Mouse (Mus musculus): ENCODE measurements around the gene Tut1. TPM values are rescaled to one million over a fixed set of nuclear protein-coding genes. Genes with fewer than 3 reads are reported as not detected.

Gene Tut1
- 24.6 TPM for polyA plus RNA-seq (2021)

DNA sequence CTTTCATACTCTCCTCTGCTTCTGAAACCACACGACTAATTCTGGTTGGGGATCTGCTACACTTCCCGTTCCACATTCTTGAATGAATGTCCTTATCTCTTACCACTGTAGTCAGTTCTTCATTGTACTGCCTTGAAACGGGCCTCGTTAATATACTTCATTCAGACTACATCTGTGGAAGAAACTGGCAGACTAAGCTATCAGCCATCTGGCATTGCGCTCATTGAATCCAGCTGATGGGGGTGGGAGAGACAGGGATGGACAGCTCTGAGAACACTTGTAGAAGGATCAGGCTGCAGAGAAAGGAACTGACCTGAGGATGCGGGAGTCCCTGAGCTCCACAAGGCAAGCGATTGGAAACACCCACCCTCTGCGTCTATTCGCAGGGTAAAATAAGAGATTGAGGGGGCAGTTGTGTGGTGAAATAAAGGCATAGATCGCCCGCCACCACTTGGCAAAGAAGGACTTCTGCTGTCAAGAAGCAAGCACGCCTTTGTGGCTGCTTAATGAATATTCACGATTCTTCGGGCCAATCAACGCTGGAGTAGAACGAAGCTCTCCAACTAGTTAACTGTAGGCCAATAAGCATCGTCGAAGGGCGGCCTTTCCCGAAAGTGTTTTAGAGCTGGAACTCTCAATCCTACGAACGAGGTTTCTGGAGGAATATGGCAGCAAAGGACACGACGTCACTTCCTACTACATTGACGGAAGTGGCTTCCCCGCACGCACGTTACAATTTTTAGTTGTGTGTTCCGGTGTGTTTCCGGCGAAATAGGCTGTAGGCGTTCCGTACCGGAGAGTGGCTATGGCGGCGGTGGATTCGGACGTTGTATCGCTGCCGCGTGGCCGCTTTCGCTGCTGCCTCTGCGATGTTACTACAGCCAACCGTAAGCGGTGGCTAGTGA is at the start of gene Tut1:
Gene Tut1 (plus strand): TSS at position 713 of the 905 bp plus-strand sequence.
- in situ Hi-C loops (cut with MboI; ENCODE audit: low pct_unique_long_range_greater_than_20kb), result no loop called here
- no peaks in the 10 kb centered on the region for H3K27me3 ChIP-seq
- POLR2A ChIA-PET, result interaction anchor here (0.6 to 1.3 kb wide), 6 partner anchors 10 to 75 kb away, joined by 3 to 4 read pairs (median 3); partner anchors contain the start of gene B3gat3
- CTCF ChIA-PET, result interaction anchor here (0.8 to 1.5 kb wide), 9 partner anchors 8 to 145 kb away, joined by 3 to 5 read pairs (median 3); partner anchors contain the start of gene Mta2
- ATAC-seq (peak; percentile 96), DNase-seq (ENCODE audit: low read depth, low spot score) (peak; percentile 94)
- TF ChIP-seq CTCF (IDR thresholded peaks at IDR 0.05), result no peak

DNA sequence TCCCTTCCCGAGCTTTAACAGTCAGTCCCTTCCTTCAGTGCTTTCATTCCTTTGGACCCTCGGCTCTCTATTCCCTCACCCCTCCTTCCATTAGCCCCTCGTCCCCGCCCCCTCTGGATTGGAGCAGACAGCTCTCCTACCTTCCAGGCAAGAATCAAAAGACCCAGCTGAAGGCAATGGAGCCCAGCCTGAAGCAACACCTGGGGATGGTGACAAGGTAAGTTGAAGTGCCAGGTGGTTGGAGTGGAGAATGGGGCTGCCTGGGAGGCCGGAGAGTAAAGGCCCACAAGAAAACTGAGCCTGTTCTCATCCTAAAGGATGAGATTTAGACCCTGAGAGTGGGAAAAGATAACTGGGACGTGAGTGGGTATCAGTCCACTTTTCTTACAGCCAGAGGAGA is 45.1 kb upstream of the Tut1 start:
- CTCF ChIA-PET, result no interaction called here
- TF ChIP-seq CTCF (IDR thresholded peaks at IDR 0.05), result no peak

GRCm38 (mm10) chr19:8911810-8912209 is 41.8 kb upstream of the Tut1 start:
- no peaks in the 10 kb centered on the region for H3K27me3 ChIP-seq
- no peak for ATAC-seq
- ChIA-PET POLR2A (interaction anchor here (0.6 kb wide), 1 partner anchor 10 kb away, joined by 6 read pairs; no protein-coding TSS in a partner anchor), CTCF (interaction anchor here (0.9 to 1.3 kb wide), 3 partner anchors 11 to 73 kb away, joined by 3 to 4 read pairs (median 3); partner anchors contain the start of gene Gng3)
- in situ Hi-C loops (cut with MboI; ENCODE audit: low pct_unique_long_range_greater_than_20kb), result no loop called here
- DNase-seq (ENCODE audit: low read depth, low spot score), result no peak
- TF ChIP-seq CTCF (IDR thresholded peaks at IDR 0.05), result no peak

More for the DNA sequence above, 45.1 kb upstream of the Tut1 start:
- no peaks in the 10 kb centered on the region for H3K27me3 ChIP-seq
- no peak for DNase-seq (ENCODE audit: low read depth, low spot score)
- POLR2A ChIA-PET, result no interaction called here
- no peak for ATAC-seq
- in situ Hi-C loops (cut with MboI; ENCODE audit: low pct_unique_long_range_greater_than_20kb), result no loop called here

DNA sequence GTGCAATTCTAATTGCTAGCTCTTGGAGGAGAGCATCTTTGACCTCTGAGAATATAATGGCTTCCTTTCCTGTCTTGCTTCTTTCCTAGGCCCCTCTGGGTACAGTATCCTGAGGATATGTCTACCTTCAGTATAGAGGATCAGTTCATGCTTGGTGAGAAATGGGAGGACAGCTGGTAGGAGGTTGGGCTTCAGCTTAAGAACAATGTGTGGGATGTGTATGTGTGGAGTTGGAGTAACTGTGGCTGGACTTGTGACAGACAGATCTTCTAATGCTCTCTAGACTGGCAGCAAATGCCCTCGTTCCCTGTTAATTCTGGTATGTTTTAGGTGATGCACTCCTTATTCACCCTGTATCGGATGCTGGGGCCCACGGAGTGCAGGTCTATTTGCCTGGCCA is 39.4 kb upstream of the Tut1 start:
- no peak for TF ChIP-seq CTCF (IDR thresholded peaks at IDR 0.05)
- in situ Hi-C loops (cut with MboI; ENCODE audit: low pct_unique_long_range_greater_than_20kb), result no loop called here
- POLR2A ChIA-PET, result no interaction called here
- no peak for ATAC-seq
- DNase-seq (ENCODE audit: low read depth, low spot score), result no peak
- CTCF ChIA-PET, result interaction anchor here (1.6 kb wide), 1 partner anchor 10 kb away, joined by 4 read pairs; no protein-coding TSS in a partner anchor
- no peaks in the 10 kb centered on the region for H3K27me3 ChIP-seq

- CTCF ChIA-PET, result interaction anchor here (1.4 to 1.6 kb wide), 3 partner anchors 15 to 47 kb away, joined by 3 to 5 read pairs (median 3); no protein-coding TSS in a partner anchor
- in situ Hi-C loops (cut with MboI; ENCODE audit: low pct_unique_long_range_greater_than_20kb), result no loop called here
- POLR2A ChIA-PET, result interaction anchor here (1.6 to 3.4 kb wide), 2 partner anchors 18 to 46 kb away, joined by 5 to 18 read pairs; no protein-coding TSS in a partner anchor
- no peak for ATAC-seq
- DNase-seq (ENCODE audit: low read depth, low spot score), result no peak
- no peaks in the 10 kb centered on the region for H3K27me3 ChIP-seq
- TF ChIP-seq CTCF (IDR thresholded peaks at IDR 0.05), result no peak
Observed at GRCm38 (mm10) chr19:8919000-8919399, 34.6 kb upstream of the Tut1 start.

- in situ Hi-C loops (cut with MboI; ENCODE audit: low pct_unique_long_range_greater_than_20kb), result no loop called here
- no peaks in the 10 kb centered on the region for H3K27me3 ChIP-seq
- TF ChIP-seq CTCF (IDR thresholded peaks at IDR 0.05), result no peak
- DNase-seq (ENCODE audit: low read depth, low spot score) (no peak), ATAC-seq (no peak)
- POLR2A ChIA-PET, result interaction anchor here (0.9 to 3.4 kb wide), 3 partner anchors 14 to 19 kb away, joined by 3 to 18 read pairs (median 3); no protein-coding TSS in a partner anchor
- CTCF ChIA-PET, result interaction anchor here (1.3 to 1.6 kb wide), 5 partner anchors 16 to 190 kb away, joined by 3 to 5 read pairs (median 3); no protein-coding TSS in a partner anchor
Observed at GRCm38 (mm10) chr19:8919684-8920072, 34.0 kb upstream of the Tut1 start.

DNA sequence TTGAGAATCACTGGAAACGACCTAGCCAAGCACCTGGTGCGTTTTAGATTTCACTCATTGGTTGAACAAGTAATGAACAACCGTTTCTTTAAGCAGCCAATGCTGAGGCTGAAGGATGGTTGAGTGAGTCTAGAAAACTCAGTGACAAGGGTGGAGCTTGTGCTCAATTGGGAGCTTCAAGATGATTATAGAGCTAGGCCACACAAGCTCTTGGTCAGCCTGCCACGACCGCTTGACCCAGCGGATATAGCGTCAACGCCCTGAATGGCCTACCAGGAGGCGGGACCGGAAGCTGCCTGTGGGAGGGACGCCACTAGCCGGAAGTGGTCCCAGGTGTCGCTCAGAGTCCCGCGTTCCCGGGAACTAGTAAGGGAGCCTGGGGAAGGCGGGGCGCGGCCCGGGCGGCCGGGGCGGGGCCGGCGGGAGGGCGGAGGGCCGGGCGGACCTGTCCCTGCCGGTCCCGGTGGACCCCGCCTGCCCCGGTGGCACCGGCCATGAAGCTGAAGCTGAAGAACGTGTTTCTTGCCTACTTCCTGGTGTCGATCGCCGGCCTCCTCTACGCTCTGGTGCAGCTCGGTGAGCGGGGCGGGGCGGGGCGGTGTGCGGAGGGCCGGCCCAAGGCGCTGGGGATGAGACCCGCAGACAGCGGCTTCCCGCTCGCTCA is 33.4 kb upstream of the Tut1 start, which contains the start of gene B3gat3:
Gene B3gat3 (plus strand): TSS at position 302 of the 664 bp plus-strand sequence.
- H3K27me3 ChIP-seq, result no peaks in the 10 kb centered on the region
- TF ChIP-seq CTCF (IDR thresholded peaks at IDR 0.05), result no peak
- ChIA-PET CTCF (interaction anchor here (1.3 to 1.6 kb wide), 5 partner anchors 16 to 190 kb away, joined by 3 to 5 read pairs (median 3); no protein-coding TSS in a partner anchor), POLR2A (interaction anchor here (0.6 to 3.4 kb wide), 4 partner anchors 13 to 33 kb away, joined by 3 to 18 read pairs (median 3); no protein-coding TSS in a partner anchor)
- in situ Hi-C loops (cut with MboI; ENCODE audit: low pct_unique_long_range_greater_than_20kb), result no loop called here
- DNase-seq (ENCODE audit: low read depth, low spot score) (no peak), ATAC-seq (peak; percentile 98)

DNA sequence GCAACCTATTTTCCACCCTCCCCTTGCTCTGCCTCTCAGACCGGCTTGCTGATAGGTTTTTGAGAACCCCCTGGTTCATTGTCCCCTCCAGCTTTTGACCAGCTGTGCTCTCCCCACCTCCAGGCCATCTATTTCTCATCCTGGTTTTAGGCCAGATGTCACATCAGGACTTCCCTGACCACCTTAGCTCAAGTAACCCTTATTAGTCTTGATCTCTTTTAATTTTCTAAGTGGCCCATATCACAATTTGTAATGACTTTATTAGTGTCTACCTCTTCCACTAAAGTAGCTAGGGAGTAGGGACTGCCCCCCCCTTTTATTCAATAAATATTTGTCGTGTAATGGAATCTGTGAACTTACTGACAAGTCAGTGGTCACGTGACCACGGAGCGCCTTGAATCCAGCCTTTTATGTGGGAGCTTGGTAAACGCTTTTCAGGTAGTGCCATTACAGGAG is 32.8 kb upstream of the Tut1 start:
- TF ChIP-seq CTCF (IDR thresholded peaks at IDR 0.05), result no peak
- ChIA-PET POLR2A (interaction anchor here (0.7 to 3.4 kb wide), 4 partner anchors 10 to 39 kb away, joined by 3 to 18 read pairs (median 6); no protein-coding TSS in a partner anchor), CTCF (interaction anchor here (1.3 to 1.5 kb wide), 2 partner anchors 42 to 189 kb away, joined by 3 read pairs; no protein-coding TSS in a partner anchor)
- ATAC-seq (no peak), DNase-seq (ENCODE audit: low read depth, low spot score) (no peak)
- H3K27me3 ChIP-seq, result no peaks in the 10 kb centered on the region
- in situ Hi-C loops (cut with MboI; ENCODE audit: low pct_unique_long_range_greater_than_20kb), result no loop called here

DNA sequence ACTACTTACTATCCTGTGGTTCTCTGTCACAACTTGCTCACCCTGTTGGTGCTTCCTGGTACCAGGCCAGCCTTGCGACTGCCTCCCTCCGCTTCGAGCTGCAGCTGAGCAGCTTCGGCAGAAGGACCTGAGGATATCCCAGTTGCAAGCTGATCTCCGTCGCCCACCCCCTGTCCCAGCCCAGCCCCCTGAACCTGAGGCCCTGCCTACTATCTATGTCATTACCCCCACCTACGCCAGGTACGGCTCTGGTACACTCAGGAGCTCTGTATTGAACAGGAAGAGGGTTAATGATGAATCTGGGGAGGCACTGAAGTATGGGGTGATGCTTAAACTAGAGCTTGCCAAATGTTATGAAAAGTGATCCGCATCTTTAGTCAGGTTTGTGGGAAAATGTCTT is 31.9 kb upstream of the Tut1 start:
- no peak for ATAC-seq
- no peaks in the 10 kb centered on the region for H3K27me3 ChIP-seq
- POLR2A ChIA-PET, result interaction anchor here (0.7 to 3.4 kb wide), 4 partner anchors 9 to 143 kb away, joined by 5 to 18 read pairs (median 6); no protein-coding TSS in a partner anchor
- no peak for TF ChIP-seq CTCF (IDR thresholded peaks at IDR 0.05)
- CTCF ChIA-PET, result interaction anchor here (1.2 kb wide), 1 partner anchor 8 kb away, joined by 3 read pairs; no protein-coding TSS in a partner anchor
- DNase-seq (ENCODE audit: low read depth, low spot score), result no peak
- in situ Hi-C loops (cut with MboI; ENCODE audit: low pct_unique_long_range_greater_than_20kb), result no loop called here

DNA sequence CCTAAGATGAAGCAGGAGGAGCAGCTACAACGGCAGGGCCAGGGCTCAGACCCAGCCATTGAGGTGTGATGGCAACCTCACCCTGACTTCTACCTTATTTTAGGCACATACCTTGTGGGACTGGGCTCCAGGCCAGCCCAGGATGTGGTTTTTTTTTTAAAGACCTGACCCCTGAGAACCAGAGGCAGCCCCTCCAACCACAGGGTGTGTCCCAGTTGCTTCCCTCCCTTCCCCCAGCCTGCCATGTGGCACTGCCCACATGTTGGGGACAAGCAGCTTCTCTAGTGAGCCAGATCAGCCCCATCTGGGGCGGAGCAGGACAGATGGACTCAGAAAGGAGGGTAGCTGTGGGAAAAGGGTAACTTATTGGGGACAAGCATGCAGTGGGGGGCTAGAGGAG is 26.9 kb upstream of the Tut1 start:
- ATAC-seq (no peak), DNase-seq (ENCODE audit: low read depth, low spot score) (no peak)
- in situ Hi-C loops (cut with MboI; ENCODE audit: low pct_unique_long_range_greater_than_20kb), result no loop called here
- POLR2A ChIA-PET, result no interaction called here
- no peaks in the 10 kb centered on the region for H3K27me3 ChIP-seq
- CTCF ChIA-PET, result no interaction called here
- no peak for TF ChIP-seq CTCF (IDR thresholded peaks at IDR 0.05)

Measured in Patski (cell line).